Mouse (Mus musculus) lung, adult 2 months (tissue): ENCODE results near the gene Hvcn1.

Experiments
- CTCF ChIP-seq: fragments of 200-500 bp; IDR thresholded peaks from 2 replicates; pipeline ENCODE4 v1.5.1; 2011; ENCODE audit warnings: mild to moderate bottlenecking, low read length, control low read depth; ENCODE audit not compliant: insufficient read depth
- POLR2A ChIP-seq: fragments of 200-500 bp; IDR thresholded peaks from 2 replicates; pipeline ENCODE4 v1.6.1; 2011; ENCODE audit warnings: low read depth, mild to moderate bottlenecking, control low read depth, low read length, borderline replicate concordance; ENCODE audit errors: extremely low read depth

- TF ChIP-seq POLR2A (no peak), CTCF (peak; percentile 39; the same call in 1 of the 2 replicates)
Measured at GRCm38 (mm10) chr5:122267899-122268298, 61.3 kb downstream of the Hvcn1 start.
